Mouse (Mus musculus) spleen, postnatal 4 days (tissue): ENCODE measurements around the gene Simc1.

ENCODE experiments used
- DNase-seq, 2 experiments: peaks; one replicate each; pipeline ENCODE4 v3.0.0; 2022; ENCODE audit warnings: low spot score in 2 of 2

Simc1 gene

GRCm38 (mm10) chr13:54585831-54586230 lies 82.3 kb downstream of the Simc1 start:
- no peak for DNase-seq

- no peak for DNase-seq
Observed at GRCm38 (mm10) chr13:54589414-54589995, 85.9 kb downstream of the Simc1 start.

GRCm38 (mm10) chr13:54589996-54590951 lies 86.7 kb downstream of the Simc1 start, which contains the start of the genes Nop16 and Higd2a:
TSS of gene Nop16 (minus strand) at chr13:54590090.
TSS of gene Higd2a (plus strand) at chr13:54590207.
- peak; percentile 94 to 95 for DNase-seq

- no peak for DNase-seq
Observed at GRCm38 (mm10) chr13:54591776-54592356, 88.3 kb downstream of the Simc1 start.

- DNase-seq, result no peak
Observed at GRCm38 (mm10) chr13:54593617-54594016, 90.0 kb downstream of the Simc1 start.

- DNase-seq, result no peak
Observed at GRCm38 (mm10) chr13:54596107-54596690, 92.6 kb downstream of the Simc1 start.

- no peak for DNase-seq
Observed at GRCm38 (mm10) chr13:54596870-54597269, 93.3 kb downstream of the Simc1 start.

GRCm38 (mm10) chr13:54598622-54599143 lies 95.1 kb downstream of the Simc1 start:
- DNase-seq, result no peak
